Mouse (Mus musculus) testis, adult 2 months (tissue): ENCODE measurements around the gene Tle2.

Experiments
- CTCF ChIP-seq: fragments of 200-500 bp; IDR thresholded peaks from 2 replicates; pipeline ENCODE4 v1.5.1; 2012; ENCODE audit warnings: low read depth, mild to moderate bottlenecking, inconsistent platforms, low read length, moderate library complexity; ENCODE audit not compliant: control insufficient read depth, insufficient read depth, insufficient replicate concordance
- POLR2A ChIP-seq: fragments of 200-500 bp; IDR thresholded peaks from 2 replicates; pipeline ENCODE4 v1.6.1; 2012; ENCODE audit warnings: low read depth, mild to moderate bottlenecking, inconsistent platforms, low read length, moderate library complexity; ENCODE audit not compliant: control insufficient read depth

GRCm38 (mm10) chr10:81556282-81556681, 18.1 kb upstream of the Tle2 start:
- TF ChIP-seq POLR2A, result no peak
- TF ChIP-seq CTCF, result peak; percentile 83; the same call in 1 of the 2 replicates
